Mouse (Mus musculus) c-Kit-positive CD71-negative TER-119-negative erythroid progenitor cells, embryonic 14.5 days (primary cell): ENCODE data around the gene Dnaaf3.

Experiments
- DNase-seq: peaks from one replicate; pipeline ENCODE4 v3.0.0-alpha.2; 2013; ENCODE audit warnings: low read depth

The Dnaaf3 gene

GRCm38 (mm10) chr7:4521231-4522003, 10.8 kb downstream of the Dnaaf3 start:
- no peak for DNase-seq

- no peak for DNase-seq
These were observed 13.8 kb downstream of the Dnaaf3 start for GRCm38 (mm10) chr7:4518487-4518886.

- no peak for DNase-seq
These were observed 15.8 kb downstream of the Dnaaf3 start, which contains the start of gene Tnnt1 for GRCm38 (mm10) chr7:4516332-4517050. Gene Tnnt1, minus strand, starts transcription at chr7:4516382.

GRCm38 (mm10) chr7:4515853-4516252, 16.4 kb downstream of the Dnaaf3 start:
- no peak for DNase-seq

GRCm38 (mm10) chr7:4513829-4514712, 18.2 kb downstream of the Dnaaf3 start:
- no peak for DNase-seq

GRCm38 (mm10) chr7:4513236-4513635, 19.0 kb downstream of the Dnaaf3 start:
- no peak for DNase-seq

- no peak for DNase-seq
These were observed 20.6 kb downstream of the Dnaaf3 start for GRCm38 (mm10) chr7:4511489-4512224.

- no peak for DNase-seq
These were observed 22.2 kb downstream of the Dnaaf3 start for GRCm38 (mm10) chr7:4509863-4510608.

GRCm38 (mm10) chr7:4508739-4509116, 23.5 kb downstream of the Dnaaf3 start:
- no peak for DNase-seq

GRCm38 (mm10) chr7:4508062-4508738, 24.1 kb downstream of the Dnaaf3 start:
- no peak for DNase-seq

- no peak for DNase-seq
These were observed 25.0 kb downstream of the Dnaaf3 start for GRCm38 (mm10) chr7:4507220-4507619.

- DNase-seq, result no peak
These were observed 27.4 kb downstream of the Dnaaf3 start for GRCm38 (mm10) chr7:4504646-4505435.

- DNase-seq, result no peak
These were observed 28.4 kb downstream of the Dnaaf3 start for GRCm38 (mm10) chr7:4503858-4504257.

- no peak for DNase-seq
These were observed 29.2 kb downstream of the Dnaaf3 start for GRCm38 (mm10) chr7:4503100-4503499.

GRCm38 (mm10) chr7:4502421-4503090, 29.7 kb downstream of the Dnaaf3 start:
- DNase-seq, result no peak

GRCm38 (mm10) chr7:4501558-4502397, 30.5 kb downstream of the Dnaaf3 start, which contains the start of gene Ppp1r12c:
Gene Ppp1r12c, minus strand, starts transcription at chr7:4501680.
- peak; percentile 80 for DNase-seq

- DNase-seq, result no peak
These were observed 31.3 kb downstream of the Dnaaf3 start for GRCm38 (mm10) chr7:4500892-4501471.

- no peak for DNase-seq
These were observed 33.2 kb downstream of the Dnaaf3 start for GRCm38 (mm10) chr7:4499034-4499433.
